Mouse (Mus musculus): ENCODE measurements around the gene A030005L19Rik. TPM values are rescaled to one million over a fixed set of nuclear protein-coding genes. Genes with fewer than 3 reads are reported as not detected.
"Not testable (repeated sequence)": the region's sequence is repeated elsewhere in the genome, so short reads cannot be mapped to it uniquely, and the experiment has no call there.

A030005L19Rik gene
- polyA plus RNA-seq, 1 experiment from 2014 or later = not detected

GRCm38 (mm10) chr1:82930558-82930957 is 17.4 kb downstream of the A030005L19Rik start:
- H3K27me3 ChIP-seq (ENCODE audit: control insufficient read depth, insufficient read depth, low read length); H3K4me1 ChIP-seq (replicated peaks; ENCODE audit: control insufficient read depth, insufficient read depth, low read length); H3K4me3 ChIP-seq (replicated peaks; ENCODE audit: low read length); H3K9me3 ChIP-seq (ENCODE audit: control insufficient read depth, low read length); H3K36me3 ChIP-seq (replicated peaks; ENCODE audit: control insufficient read depth, insufficient read depth); H3K9ac ChIP-seq; DNase-seq (ENCODE audit: low spot score); ATAC-seq (ENCODE audit: low FRiP score); H3K27ac ChIP-seq; H3K4me2 ChIP-seq (replicated peaks): not testable (repeated sequence)
- WGBS = 87% methylated on average over 1 of the region's 3 CpGs

- not testable (repeated sequence) for H3K27me3 ChIP-seq (ENCODE audit: control insufficient read depth, insufficient read depth, low read length); ATAC-seq (ENCODE audit: low FRiP score); H3K9me3 ChIP-seq (ENCODE audit: control insufficient read depth, low read length); H3K27ac ChIP-seq; H3K36me3 ChIP-seq (replicated peaks; ENCODE audit: control insufficient read depth, insufficient read depth); DNase-seq (ENCODE audit: low spot score); H3K4me1 ChIP-seq (replicated peaks; ENCODE audit: control insufficient read depth, insufficient read depth, low read length); H3K4me3 ChIP-seq (replicated peaks; ENCODE audit: low read length); H3K4me2 ChIP-seq (replicated peaks); H3K9ac ChIP-seq
- WGBS = no CpG with 5 or more reads among the region's 6 CpGs
Observed at GRCm38 (mm10) chr1:82931326-82931725, 18.2 kb downstream of the A030005L19Rik start, which contains the start of gene Gm6217. Gene Gm6217, minus strand, starts transcription at chr1:82931399.

DNA sequence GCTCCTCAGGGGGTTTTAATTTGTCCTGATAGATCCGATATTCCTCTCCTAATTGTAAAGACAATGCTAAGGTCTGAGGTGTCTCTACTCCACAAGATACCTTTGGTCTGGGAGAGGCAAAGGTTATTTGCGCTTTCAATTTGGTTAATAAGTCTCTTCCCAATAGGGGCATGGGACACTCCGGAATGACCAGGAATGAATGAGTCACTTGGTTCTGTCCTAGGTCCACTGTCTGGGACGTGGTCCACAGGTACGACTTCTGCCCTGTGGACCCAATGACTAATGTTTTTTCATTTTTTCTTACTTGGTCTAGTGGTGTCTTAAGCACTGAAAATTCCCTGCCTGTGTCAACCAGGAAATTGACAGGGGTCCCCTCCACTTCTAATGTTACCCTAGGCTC is 25.5 kb downstream of the A030005L19Rik start:
- Histone ChIP-seq H3K9me3 (ENCODE audit: control insufficient read depth, low read length) (no peaks in the 10 kb centered on the region), H3K4me2 (replicated peaks) (no peak overlapping the region), H3K9ac (no peak overlapping the region), H3K4me1 (replicated peaks; ENCODE audit: control insufficient read depth, insufficient read depth, low read length) (no peaks in the 10 kb centered on the region), H3K36me3 (replicated peaks; ENCODE audit: control insufficient read depth, insufficient read depth) (no peaks in the 10 kb centered on the region), H3K4me3 (replicated peaks; ENCODE audit: low read length) (no peak overlapping the region), H3K27ac (no peak overlapping the region), H3K27me3 (ENCODE audit: control insufficient read depth, insufficient read depth, low read length) (no peaks in the 10 kb centered on the region)
- DNase-seq (ENCODE audit: low spot score) (no peak), ATAC-seq (ENCODE audit: low FRiP score) (no peak)
- 97% methylated on average over 5 of the region's 5 CpGs for WGBS

DNA sequence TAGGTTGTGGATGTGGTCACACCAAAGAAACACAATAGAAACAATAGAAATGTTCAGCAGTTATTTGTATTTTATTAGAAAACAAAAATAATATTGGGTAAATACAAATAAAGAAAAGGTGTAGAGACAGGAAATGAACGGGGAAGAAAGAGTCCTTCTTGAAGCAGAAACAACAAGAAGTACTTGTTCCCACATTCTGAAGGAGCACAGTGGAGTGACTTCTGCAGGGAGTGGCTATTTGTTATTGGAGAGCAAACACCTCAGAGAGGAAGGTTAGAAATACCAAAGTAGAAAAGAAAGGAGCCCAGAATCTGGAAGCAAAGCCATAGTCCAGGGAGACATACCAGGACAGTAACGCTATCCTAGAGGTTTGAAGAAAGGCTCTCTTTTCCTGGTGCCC is 29.4 kb downstream of the A030005L19Rik start:
- ATAC-seq (ENCODE audit: low FRiP score); DNase-seq (ENCODE audit: low spot score); H3K4me2 ChIP-seq (replicated peaks); H3K27me3 ChIP-seq (ENCODE audit: control insufficient read depth, insufficient read depth, low read length); H3K9ac ChIP-seq; H3K4me3 ChIP-seq (replicated peaks; ENCODE audit: low read length); H3K4me1 ChIP-seq (replicated peaks; ENCODE audit: control insufficient read depth, insufficient read depth, low read length); H3K27ac ChIP-seq; H3K36me3 ChIP-seq (replicated peaks; ENCODE audit: control insufficient read depth, insufficient read depth); H3K9me3 ChIP-seq (ENCODE audit: control insufficient read depth, low read length): not testable (repeated sequence)
- 83% methylated on average over 1 of the region's 2 CpGs for WGBS

GRCm38 (mm10) chr1:82943295-82943694 is 30.2 kb downstream of the A030005L19Rik start, which contains the start of gene A030003K21Rik:
Gene A030003K21Rik, minus strand, starts transcription at chr1:82943388.
- ATAC-seq (ENCODE audit: low FRiP score); H3K9ac ChIP-seq; DNase-seq (ENCODE audit: low spot score); H3K4me1 ChIP-seq (replicated peaks; ENCODE audit: control insufficient read depth, insufficient read depth, low read length); H3K36me3 ChIP-seq (replicated peaks; ENCODE audit: control insufficient read depth, insufficient read depth); H3K27me3 ChIP-seq (ENCODE audit: control insufficient read depth, insufficient read depth, low read length); H3K4me3 ChIP-seq (replicated peaks; ENCODE audit: low read length); H3K4me2 ChIP-seq (replicated peaks); H3K9me3 ChIP-seq (ENCODE audit: control insufficient read depth, low read length); H3K27ac ChIP-seq: not testable (repeated sequence)
- no CpG with 5 or more reads among the region's 6 CpGs for WGBS

DNA sequence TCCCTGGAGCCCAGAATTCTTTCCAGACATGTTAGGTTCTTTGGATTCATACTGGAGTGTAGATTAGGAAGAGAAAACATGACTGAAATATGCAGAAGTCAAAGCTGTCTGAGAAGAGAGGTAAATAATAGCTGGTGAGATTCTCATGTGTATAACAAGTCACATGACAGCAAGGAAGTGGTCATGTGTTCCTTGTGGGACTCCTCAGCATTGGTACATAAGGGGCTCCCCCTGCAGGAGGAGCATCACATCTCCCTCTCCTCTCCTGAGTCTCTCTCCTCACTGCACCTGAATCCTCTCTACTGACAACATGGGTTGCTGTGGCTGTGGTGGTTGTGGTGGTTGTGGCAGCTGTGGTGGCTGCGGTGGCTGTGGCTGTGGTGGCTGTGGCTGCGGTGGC is 32.9 kb downstream of the A030005L19Rik start:
- not testable (repeated sequence) for H3K27me3 ChIP-seq (ENCODE audit: control insufficient read depth, insufficient read depth, low read length); H3K4me1 ChIP-seq (replicated peaks; ENCODE audit: control insufficient read depth, insufficient read depth, low read length); H3K9ac ChIP-seq; H3K36me3 ChIP-seq (replicated peaks; ENCODE audit: control insufficient read depth, insufficient read depth); H3K27ac ChIP-seq; DNase-seq (ENCODE audit: low spot score); H3K9me3 ChIP-seq (ENCODE audit: control insufficient read depth, low read length); H3K4me3 ChIP-seq (replicated peaks; ENCODE audit: low read length); H3K4me2 ChIP-seq (replicated peaks); ATAC-seq (ENCODE audit: low FRiP score)
- 80% methylated on average over 1 of the region's 2 CpGs for WGBS

- no peak overlapping the region for H3K27ac ChIP-seq
- H3K27me3 ChIP-seq (ENCODE audit: control insufficient read depth, insufficient read depth, low read length) = no peaks in the 10 kb centered on the region
- no peaks in the 10 kb centered on the region for H3K9me3 ChIP-seq (ENCODE audit: control insufficient read depth, low read length)
- H3K9ac ChIP-seq = no peak overlapping the region
- DNase-seq (ENCODE audit: low spot score) (no peak), ATAC-seq (ENCODE audit: low FRiP score) (no peak)
- WGBS = 84% methylated on average over 2 of the region's 2 CpGs
- no peak overlapping the region for H3K4me2 ChIP-seq (replicated peaks)
- H3K4me1 ChIP-seq (replicated peaks; ENCODE audit: control insufficient read depth, insufficient read depth, low read length) = no peaks in the 10 kb centered on the region
- no peaks in the 10 kb centered on the region for H3K36me3 ChIP-seq (replicated peaks; ENCODE audit: control insufficient read depth, insufficient read depth)
- no peak overlapping the region for H3K4me3 ChIP-seq (replicated peaks; ENCODE audit: low read length)
Observed at GRCm38 (mm10) chr1:82948601-82949000, 35.5 kb downstream of the A030005L19Rik start.

GRCm38 (mm10) chr1:82955913-82956312 is 42.8 kb downstream of the A030005L19Rik start, which contains the start of gene Gm7544:
Gene Gm7544, minus strand, starts transcription at chr1:82956013.
- H3K27ac ChIP-seq; H3K4me1 ChIP-seq (replicated peaks; ENCODE audit: control insufficient read depth, insufficient read depth, low read length); H3K4me2 ChIP-seq (replicated peaks); H3K9me3 ChIP-seq (ENCODE audit: control insufficient read depth, low read length); H3K4me3 ChIP-seq (replicated peaks; ENCODE audit: low read length); H3K9ac ChIP-seq; ATAC-seq (ENCODE audit: low FRiP score); H3K36me3 ChIP-seq (replicated peaks; ENCODE audit: control insufficient read depth, insufficient read depth); H3K27me3 ChIP-seq (ENCODE audit: control insufficient read depth, insufficient read depth, low read length); DNase-seq (ENCODE audit: low spot score): not testable (repeated sequence)

GRCm38 (mm10) chr1:82959870-82960385 is 46.8 kb downstream of the A030005L19Rik start, which contains the start of gene Gm47955:
Gene Gm47955, plus strand, starts transcription at chr1:82960286.
- no peak for ATAC-seq (ENCODE audit: low FRiP score)
- H3K4me1 ChIP-seq (replicated peaks; ENCODE audit: control insufficient read depth, insufficient read depth, low read length) = no peaks in the 10 kb centered on the region
- no peak for DNase-seq (ENCODE audit: low spot score)
- no peaks in the 10 kb centered on the region for H3K9me3 ChIP-seq (ENCODE audit: control insufficient read depth, low read length)
- H3K4me3 ChIP-seq (replicated peaks; ENCODE audit: low read length) = no peak within 1 kb of the TSS
- WGBS = 94% methylated on average over 11 of the region's 11 CpGs
- H3K27me3 ChIP-seq (ENCODE audit: control insufficient read depth, insufficient read depth, low read length) = no peaks in the 10 kb centered on the region
- H3K9ac ChIP-seq = no peak within 1 kb of the TSS
- H3K27ac ChIP-seq = no peak within 1 kb of the TSS
- H3K36me3 ChIP-seq (replicated peaks; ENCODE audit: control insufficient read depth, insufficient read depth) = no peaks in the 10 kb centered on the region
- H3K4me2 ChIP-seq (replicated peaks) = no peak within 1 kb of the TSS
